Mouse (Mus musculus): ENCODE measurements around the gene Kif23.

Gene Kif23

DNA sequence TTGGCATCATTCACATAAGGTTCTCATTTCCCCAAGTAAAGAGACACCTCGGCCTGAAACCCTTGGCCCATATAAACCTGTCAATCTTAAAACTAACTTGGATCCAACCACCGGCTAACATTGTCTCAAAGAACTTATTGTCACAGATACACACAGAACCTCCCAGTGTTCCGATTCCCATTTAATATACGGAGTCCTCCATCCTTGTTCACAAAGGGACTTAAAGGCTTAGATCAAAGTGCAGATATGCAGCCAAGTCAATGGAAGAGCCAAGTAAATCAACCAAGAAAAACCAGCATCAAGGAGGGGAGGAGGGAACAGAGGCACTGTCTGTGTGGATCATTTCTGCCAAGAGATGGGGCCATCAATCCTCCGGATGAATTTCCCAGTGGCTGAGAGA, 41.0 kb downstream of the Kif23 start:
- no peak for DNase-seq (ENCODE audit: low spot score)

DNA sequence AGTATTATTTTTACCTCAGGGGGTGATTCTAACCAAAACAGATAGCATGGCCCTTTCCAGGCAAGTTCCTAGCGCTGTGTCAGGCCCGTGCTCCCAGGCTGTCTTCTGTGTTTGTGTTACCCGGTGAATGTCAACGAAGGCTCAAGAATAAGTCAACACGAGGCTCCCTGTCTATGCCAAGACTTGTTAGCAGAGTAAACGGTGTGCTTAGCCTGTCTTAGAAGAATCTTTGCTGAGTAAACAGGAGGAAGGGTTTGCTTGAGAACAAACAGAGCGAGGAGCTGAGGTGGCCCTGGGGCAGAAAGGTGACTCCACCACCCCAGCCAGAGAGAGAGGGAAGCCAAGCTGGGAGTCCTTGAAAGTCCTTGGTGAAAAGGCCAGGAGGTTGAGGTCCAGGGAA, 42.4 kb downstream of the Kif23 start:
- no peak for DNase-seq (ENCODE audit: low spot score)

DNA sequence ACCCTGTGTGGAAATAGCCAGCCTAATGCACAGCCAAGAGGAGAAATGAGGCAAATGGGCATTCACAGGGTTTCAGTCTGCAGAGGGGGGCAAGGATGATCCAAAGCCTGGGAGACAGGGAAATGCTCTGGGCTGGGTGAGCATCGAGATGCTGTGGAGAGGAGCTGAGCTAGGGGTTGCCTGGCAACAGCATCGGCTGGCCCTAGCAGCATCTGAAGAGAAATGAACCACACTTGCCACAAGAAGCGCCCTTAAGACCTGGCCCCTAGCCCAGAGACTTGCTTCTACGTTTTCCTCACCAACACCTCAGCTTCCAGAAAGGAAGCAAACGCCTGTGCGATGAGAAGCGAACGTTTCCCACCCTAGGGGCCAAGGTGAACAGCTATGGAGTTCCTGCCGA, 44.1 kb downstream of the Kif23 start:
- DNase-seq (ENCODE audit: low spot score) = no peak

- no peak for DNase-seq (ENCODE audit: low spot score)
Measured at GRCm38 (mm10) chr9:61901574-61901973, 45.0 kb downstream of the Kif23 start.

- peak; percentile 64 for DNase-seq (ENCODE audit: low spot score)
Measured at GRCm38 (mm10) chr9:61899804-61900203, 46.8 kb downstream of the Kif23 start.

DNA sequence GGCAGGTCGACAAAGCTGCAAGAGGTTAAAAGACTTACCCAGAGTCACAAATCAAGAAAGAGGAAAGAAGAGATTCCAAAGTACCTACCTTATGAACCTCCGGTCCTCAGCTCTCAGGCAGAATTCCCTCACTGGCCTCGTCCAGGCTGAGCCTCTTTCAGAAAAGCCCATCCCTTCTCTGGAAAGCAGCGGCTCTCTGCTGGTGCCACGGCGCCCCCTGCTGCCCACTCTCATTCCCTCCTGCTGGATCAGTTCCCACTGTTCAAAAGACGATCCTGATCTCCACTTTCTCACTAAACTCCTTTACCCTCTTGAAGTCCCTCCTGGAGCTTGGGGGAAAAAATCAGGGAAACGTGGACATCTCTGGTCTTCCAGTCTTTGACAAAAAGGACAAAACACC, 48.2 kb downstream of the Kif23 start:
- DNase-seq (ENCODE audit: low spot score) = peak; percentile 55

- DNase-seq (ENCODE audit: low spot score) = no peak
Measured at GRCm38 (mm10) chr9:61895014-61895413, 51.6 kb downstream of the Kif23 start.

- no peak for DNase-seq (ENCODE audit: low spot score)
Measured at GRCm38 (mm10) chr9:61889855-61890254, 56.7 kb downstream of the Kif23 start.

DNA sequence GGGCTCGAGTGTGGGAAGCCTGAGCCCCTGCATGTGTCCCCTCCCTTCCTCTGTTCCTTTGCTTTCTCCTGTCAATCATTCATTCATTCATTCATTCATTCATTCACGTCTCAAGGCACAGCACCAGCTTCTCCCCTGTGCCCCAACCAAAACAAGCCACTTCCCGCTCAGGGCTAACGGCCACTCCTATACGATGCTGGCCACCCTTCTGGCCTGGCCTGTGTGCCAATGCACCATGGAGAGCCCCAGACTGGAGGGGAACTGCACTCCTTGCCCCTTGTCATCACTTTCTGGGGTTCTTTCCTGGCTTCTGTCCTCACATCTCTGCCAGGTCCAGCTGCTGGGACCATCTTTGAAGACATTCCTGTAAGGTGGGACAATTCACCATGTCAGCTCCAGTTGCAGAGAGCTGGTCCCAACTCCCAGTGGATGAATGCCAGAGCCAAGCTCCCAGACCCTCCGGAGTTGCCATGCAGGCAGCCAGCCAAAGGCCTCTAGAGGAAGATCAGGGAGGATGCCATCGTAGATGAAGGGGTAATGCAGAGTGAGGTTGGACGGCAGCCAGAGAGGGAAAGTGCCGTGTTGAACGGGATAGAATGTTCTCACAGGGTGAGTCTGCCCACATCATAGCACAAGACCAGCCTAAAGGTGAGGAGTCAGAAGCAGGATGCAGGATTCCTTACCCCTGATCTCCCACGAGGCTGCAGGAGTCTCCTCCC, 58.8 kb downstream of the Kif23 start:
- DNase-seq (ENCODE audit: low spot score) = no peak

DNA sequence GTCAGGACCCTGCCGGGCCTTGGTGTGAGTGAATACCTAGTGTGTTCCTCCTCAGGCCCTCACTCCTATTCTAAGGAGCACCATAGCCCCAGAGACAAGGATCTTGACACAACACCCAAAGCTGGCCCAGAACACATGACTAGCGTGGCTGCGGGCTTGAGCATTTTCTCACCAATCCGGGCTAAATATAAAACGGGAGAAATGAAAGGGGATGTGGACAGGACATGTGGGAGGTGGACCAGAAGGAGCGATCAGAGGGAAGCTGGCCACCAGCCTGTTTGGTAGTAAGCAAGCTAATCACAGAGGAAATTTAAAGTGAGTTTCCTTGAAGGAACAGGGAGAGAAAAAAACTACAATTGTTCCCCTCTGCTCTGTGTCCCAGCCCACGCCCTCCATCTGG, 60.6 kb downstream of the Kif23 start:
- DNase-seq (ENCODE audit: low spot score) = no peak

DNA sequence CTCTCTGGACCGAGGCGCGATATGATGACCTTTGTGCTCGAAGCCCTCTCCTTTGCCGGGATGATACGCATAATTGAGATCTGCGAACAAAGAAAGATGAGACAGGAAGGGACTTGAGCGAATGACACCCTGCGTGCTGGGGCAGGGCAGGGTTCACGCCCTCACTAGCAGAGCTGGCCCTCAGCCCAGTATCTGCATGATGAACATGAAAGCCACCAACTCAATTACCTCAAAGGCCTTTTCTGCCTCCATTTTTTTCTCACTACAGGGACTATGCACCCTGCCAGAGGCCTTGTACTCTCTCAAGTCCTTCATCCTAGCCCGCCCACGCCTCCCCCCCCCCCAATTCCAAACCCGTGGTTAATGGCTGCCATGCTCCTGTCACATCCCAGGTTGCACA, 61.6 kb downstream of the Kif23 start:
- DNase-seq (ENCODE audit: low spot score) = no peak

- no peak for DNase-seq (ENCODE audit: low spot score)
Measured at GRCm38 (mm10) chr9:61884375-61884774, 62.2 kb downstream of the Kif23 start.

DNA sequence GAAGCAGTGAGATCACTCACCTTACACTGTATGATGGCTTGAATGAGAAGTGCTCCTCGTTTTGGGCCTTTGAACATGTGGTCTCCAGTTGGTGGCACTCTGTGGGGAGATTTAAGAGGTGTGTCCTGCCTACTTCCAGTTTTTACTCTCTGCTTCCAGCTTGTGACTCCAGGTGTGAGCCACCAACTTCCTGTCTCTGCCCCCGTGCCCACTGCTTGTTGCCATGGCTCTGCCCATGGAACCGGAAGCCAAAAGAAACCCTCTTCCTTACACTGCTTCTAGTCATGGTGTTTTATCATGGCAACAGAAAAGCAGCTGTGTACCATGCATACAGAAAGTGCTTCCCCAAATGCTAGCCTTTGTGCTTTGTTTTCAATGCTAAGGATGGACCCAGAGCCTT, 64.4 kb downstream of the Kif23 start:
- DNase-seq (ENCODE audit: low spot score) = peak; percentile 30

DNA sequence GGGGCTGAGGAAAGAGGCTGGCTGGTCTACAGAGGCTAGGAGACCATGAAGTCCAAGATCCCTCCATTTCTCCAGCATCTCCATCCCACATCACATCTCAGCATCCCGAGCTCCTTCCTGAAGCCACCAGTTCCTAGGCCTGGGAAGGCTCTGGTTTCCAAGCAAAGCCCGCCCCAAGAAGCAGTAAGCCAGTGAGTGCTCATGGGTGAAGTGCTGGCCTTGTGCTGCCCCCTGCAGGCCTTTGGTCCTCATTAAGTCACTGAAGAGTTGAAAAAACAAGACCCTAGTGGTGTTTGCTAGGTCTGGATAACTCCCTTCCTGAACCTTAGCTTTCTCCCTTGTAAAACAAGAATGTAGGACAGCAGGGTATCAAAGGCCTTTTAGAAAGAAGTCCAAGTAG, 67.7 kb downstream of the Kif23 start:
- peak; percentile 32 for DNase-seq (ENCODE audit: low spot score)

- DNase-seq (ENCODE audit: low spot score) = no peak
Measured at GRCm38 (mm10) chr9:61877373-61878112, 69.0 kb downstream of the Kif23 start.

- no peak for DNase-seq (ENCODE audit: low spot score)
Measured at GRCm38 (mm10) chr9:61873325-61873724, 73.2 kb downstream of the Kif23 start.

DNA sequence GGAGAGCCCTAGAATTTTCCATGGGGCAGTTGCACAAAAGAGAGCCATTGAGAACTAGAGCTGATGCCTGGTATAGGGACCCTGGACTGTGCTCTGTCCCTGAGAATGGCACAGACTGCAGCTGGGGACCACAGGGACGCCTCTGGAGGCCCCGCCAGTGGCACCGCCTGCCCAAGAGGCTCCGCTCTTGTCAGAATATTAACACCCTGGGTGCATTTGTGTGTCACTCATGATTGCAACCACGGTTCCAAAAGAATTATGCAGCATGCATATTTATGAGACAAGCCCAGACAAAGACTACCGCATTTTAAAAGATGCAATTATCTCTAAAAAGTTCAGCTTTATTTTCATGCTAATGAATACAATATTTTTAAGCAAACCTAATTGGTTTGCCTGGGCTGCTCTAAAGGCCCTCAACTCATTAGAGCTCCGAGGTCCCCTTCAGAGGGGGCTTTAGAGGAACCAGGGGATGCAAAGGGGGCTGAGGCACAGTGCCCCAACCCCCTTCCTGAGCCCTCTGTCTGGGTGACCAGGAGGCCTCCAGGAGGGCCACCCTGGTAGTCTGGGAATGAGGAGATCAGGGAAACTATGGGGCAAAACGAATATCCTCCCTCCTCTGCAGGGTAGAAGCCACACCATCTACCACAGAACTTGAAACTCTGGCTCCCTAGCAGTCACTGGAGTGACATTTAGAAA, 74.2 kb downstream of the Kif23 start:
- no peak for DNase-seq (ENCODE audit: low spot score)

DNA sequence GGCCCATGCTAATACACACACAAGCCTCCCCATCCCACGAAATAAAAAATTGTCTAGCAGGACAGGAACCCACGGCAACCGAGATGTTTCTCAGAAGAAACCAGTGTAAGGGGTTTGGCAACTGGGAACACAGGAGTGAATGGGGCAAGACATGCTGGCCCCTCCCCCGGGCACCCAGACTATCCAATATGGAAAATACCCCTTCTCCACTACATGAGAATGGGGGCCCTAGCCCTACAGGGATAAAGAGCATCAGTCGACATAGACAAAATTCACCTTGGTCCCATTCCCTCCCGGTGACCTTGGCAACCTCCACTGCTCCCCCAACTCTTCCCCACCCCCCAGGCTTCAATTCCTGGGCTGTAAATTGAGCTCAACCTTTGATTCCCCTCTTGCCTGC, 74.7 kb downstream of the Kif23 start:
- DNase-seq (ENCODE audit: low spot score) = no peak

DNA sequence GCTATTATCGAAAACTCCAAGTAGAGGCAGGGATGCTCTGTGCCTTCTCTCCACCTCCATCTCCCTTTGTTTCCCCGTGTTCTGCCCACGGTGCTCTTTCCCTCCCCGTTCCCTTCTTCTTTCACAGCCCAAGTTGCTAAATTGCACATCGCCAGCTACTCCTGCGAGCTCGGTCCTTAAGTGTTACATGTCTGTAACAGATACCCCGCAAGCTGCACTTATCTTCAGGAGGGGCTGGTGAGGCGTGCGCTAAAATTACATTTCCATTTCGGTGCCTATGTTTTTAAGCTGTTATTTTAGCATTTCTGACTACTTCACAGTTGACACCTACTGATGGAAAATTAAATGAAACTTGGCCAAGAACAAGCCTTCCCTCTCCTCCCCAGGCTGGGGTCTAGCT, 78.9 kb downstream of the Kif23 start:
- no peak for DNase-seq (ENCODE audit: low spot score)
